In genomic region chr4:123960955-123961354, GRCm38 (mm10) we compare ENCODE assay signal across 23 mouse cellular contexts. TPM values are rescaled to one million over a fixed set of nuclear protein-coding genes. Genes with fewer than 3 reads are reported as not detected.
A peak's percentile ranks its signal among the peaks of the same experiment; 100 is the strongest.
DNase-seq lines count a peak whose midpoint lies in the region; ATAC-seq and TF ChIP-seq lines count a peak whose summit lies in the region.
"Had no signal": no experiment of that assay in that cellular context is flagged by ENCODE, and none has a peak within 500 bp of the region (broad histone marks: within the 10 kb centered on the region; RNA-seq: fewer than 3 reads in every experiment).

No protein-coding gene starts in this region.

- H3K9me3 ChIP-seq in heart, embryonic 10.5 days = no peaks in the 10 kb centered on the region
- H3K9me3 ChIP-seq in limb, embryonic 14.5 days (ENCODE audit: control insufficient read depth, low read length) = no peaks in the 10 kb centered on the region
- H3K9me3 ChIP-seq: hindbrain, embryonic 13.5 days; limb, embryonic 12.5 days; midbrain, embryonic 10.5 days had no signal

- intact Hi-C loops in heart, postnatal 25 days (cut with DNase I) = loop anchor here (2.0 kb wide), 1 partner anchor 20 kb away; no protein-coding TSS in a partner anchor

- ATAC-seq in limb, embryonic 14.5 days (ENCODE audit: low FRiP score, low read depth) = 0 out of 2 replicates have a peak, but pooled peaks have one; percentile 23
- ATAC-seq: forebrain, embryonic 14.5 days; inflammation-experienced regulatory T-cells, adult 6 months had no signal

- H3K4me1 ChIP-seq in heart, embryonic 10.5 days = peaks cover 39% of the 10 kb centered on the region
- H3K4me1 ChIP-seq in kidney, adult 2 months (ENCODE audit: control insufficient read depth, insufficient read depth, low read length) = no peaks in the 10 kb centered on the region
- H3K4me1 ChIP-seq in limb, embryonic 14.5 days (ENCODE audit: control insufficient read depth, insufficient read depth, low read length) = peaks cover 15% of the 10 kb centered on the region

- no peak overlapping the region for H3K9ac ChIP-seq in limb, embryonic 14.5 days (ENCODE audit: low read depth, low read length, severe bottlenecking)
- H3K9ac ChIP-seq: hindbrain, embryonic 13.5 days; limb, embryonic 12.5 days had no signal

- WGBS in heart, embryonic 10.5 days = 51% methylated on average over 4 of the region's 4 CpGs
- WGBS in kidney, adult 2 months = 52% methylated on average over 4 of the region's 4 CpGs
- WGBS in limb, embryonic 14.5 days = 26% methylated on average over 4 of the region's 4 CpGs

- no peak for DNase-seq in heart, embryonic 10.5 days (ENCODE audit: low spot score)
- no peak for DNase-seq in heart, postnatal 25 days (ENCODE audit: low spot score)
- peak; percentile 26 for DNase-seq in kidney, postnatal 10 days
- DNase-seq in kidney, adult 2 months = no peak
- peak; percentile 6 for DNase-seq in lung, postnatal 14 days
- no peak for DNase-seq in lung, adult 18-20 months
- peak; percentile 20 for DNase-seq in limb, embryonic 14.5 days (ENCODE audit: low spot score)
- DNase-seq: cerebellum, adult 8-10 months; gastrocnemius, postnatal 10 days; kidney, adult 8-10 months; lung, adult 2 months; retina, postnatal 1 day; thymus, postnatal 36 days had no signal

- no peaks in the 10 kb centered on the region for H3K36me3 ChIP-seq in heart, embryonic 10.5 days
- no peaks in the 10 kb centered on the region for H3K36me3 ChIP-seq in kidney, adult 2 months (ENCODE audit: control insufficient read depth, insufficient read depth, low read length)
- no peaks in the 10 kb centered on the region for H3K36me3 ChIP-seq in limb, embryonic 14.5 days (ENCODE audit: control insufficient read depth, insufficient read depth, low read length)
- H3K36me3 ChIP-seq: hindbrain, embryonic 13.5 days; limb, embryonic 12.5 days; midbrain, embryonic 10.5 days had no signal

- TF ChIP-seq CTCF in kidney, adult 2 months (conservative IDR thresholded peaks at IDR 0.05; ENCODE audit: insufficient read depth, insufficient read length, low read depth, low read length) = no peak

- H3K27me3 ChIP-seq in heart, embryonic 10.5 days (ENCODE audit: insufficient read depth, poor library complexity, severe bottlenecking) = peaks cover 29% of the 10 kb centered on the region
- no peaks in the 10 kb centered on the region for H3K27me3 ChIP-seq in kidney, adult 2 months (replicated peaks; ENCODE audit: control insufficient read depth, insufficient read depth, low read length)
- H3K27me3 ChIP-seq in limb, embryonic 14.5 days (ENCODE audit: control insufficient read depth, insufficient read depth, low read length) = peaks cover 8% of the 10 kb centered on the region; the same call in 1 of the 2 replicates

- no peak overlapping the region for H3K4me2 ChIP-seq in limb, embryonic 14.5 days (replicated peaks; ENCODE audit: low read depth, low read length, severe bottlenecking)
- H3K4me2 ChIP-seq: hindbrain, embryonic 13.5 days; limb, embryonic 12.5 days had no signal

- H3K4me3 ChIP-seq in heart, embryonic 10.5 days = no peak overlapping the region
- no peak overlapping the region for H3K4me3 ChIP-seq in kidney, adult 2 months (ENCODE audit: insufficient read depth, low read depth, low read length)
- H3K4me3 ChIP-seq in limb, embryonic 14.5 days (replicated peaks; ENCODE audit: low read length) = no peak overlapping the region
- H3K4me3 ChIP-seq: erythroblast, embryonic 14.5 days; hindbrain, embryonic 13.5 days; limb, embryonic 12.5 days; midbrain, embryonic 10.5 days had no signal

- 0 out of 2 replicates have a peak overlapping the region, but pooled peaks have one; percentile 62 for H3K27ac ChIP-seq in heart, embryonic 10.5 days
- no peak overlapping the region for H3K27ac ChIP-seq in kidney, adult 2 months (ENCODE audit: insufficient read depth, low read depth, low read length)
- H3K27ac ChIP-seq in limb, embryonic 14.5 days (replicated peaks; ENCODE audit: low read depth, low read length) = no peak overlapping the region
- H3K27ac ChIP-seq: hindbrain, embryonic 13.5 days; limb, embryonic 12.5 days; macrophage; midbrain, embryonic 10.5 days had no signal

- TF ChIP-seq POLR2A in kidney, adult 2 months (IDR thresholded peaks at IDR 0.05; ENCODE audit: low read depth, low read length) = no peak
- TF ChIP-seq POLR2A in limb, embryonic 14.5 days (IDR thresholded peaks at IDR 0.05; ENCODE audit: borderline replicate concordance, extremely low read depth, insufficient read depth, insufficient read length) = no peak

RNA-seq across cellular contexts. Expression of gene 4930535I16Rik, which starts 43.1 kb away (rescaled TPM):
- not detected in 2 replicates for polyA plus RNA-seq in heart, embryonic 10.5 days (2016; fragmentation: Nextera tagmentation; extraction: Ambion mirVana)
- total RNA-seq in heart, postnatal 25 days (2021) = not detected
- not detected in 2 replicates for polyA plus RNA-seq in kidney, adult 2 months (2012; rRNA removed)
- polyA plus RNA-seq in limb, embryonic 14.5 days (2012; rRNA removed) = not detected in 2 replicates
- not detected in 2 replicates for polyA plus RNA-seq in limb, embryonic 14.5 days (2014; fragmentation: Nextera tagmentation; extraction: Ambion mirVana)
- total RNA-seq: gastrocnemius, postnatal 10 days; layer of hippocampus, postnatal 14 days; monocyte, adult 5-6 weeks had no signal
- polyA plus RNA-seq: erythroblast, embryonic 14.5 days; forebrain, embryonic 14.5 days; hindbrain, embryonic 13.5 days; inflammation-experienced regulatory T-cells, adult 6 months; limb, embryonic 12.5 days; lung, adult 2 months; macrophage; midbrain, embryonic 10.5 days; neural tube, embryonic 11.5 days had no signal

RNA-seq across cellular contexts. Expression of gene Rragc, which starts 43.7 kb away (rescaled TPM):
- 37.6 and 40.9 TPM in 2 replicates for polyA plus RNA-seq in heart, embryonic 10.5 days (2016; fragmentation: Nextera tagmentation; extraction: Ambion mirVana)
- total RNA-seq in heart, postnatal 25 days (2021) = 10 to 100 TPM; 35.8 to 39.9 TPM
- polyA plus RNA-seq in kidney, adult 2 months (2012; rRNA removed) = 53.0 and 63.8 TPM in 2 replicates
- polyA plus RNA-seq in limb, embryonic 14.5 days (2012; rRNA removed) = 61.0 and 61.1 TPM in 2 replicates
- 60.3 and 61.2 TPM in 2 replicates for polyA plus RNA-seq in limb, embryonic 14.5 days (2014; fragmentation: Nextera tagmentation; extraction: Ambion mirVana)

RNA-seq across cellular contexts. Expression of gene Mycbp, which starts 56.3 kb away (rescaled TPM):
- 66.7 and 74.4 TPM in 2 replicates for polyA plus RNA-seq in heart, embryonic 10.5 days (2016; fragmentation: Nextera tagmentation; extraction: Ambion mirVana)
- 10 to 100 TPM; 20.9 to 25.0 TPM for total RNA-seq in heart, postnatal 25 days (2021)
- 19.5 and 30.1 TPM in 2 replicates for polyA plus RNA-seq in kidney, adult 2 months (2012; rRNA removed)
- polyA plus RNA-seq in limb, embryonic 14.5 days (2012; rRNA removed) = 24.2 and 30.7 TPM in 2 replicates
- 59.8 and 65.2 TPM in 2 replicates for polyA plus RNA-seq in limb, embryonic 14.5 days (2014; fragmentation: Nextera tagmentation; extraction: Ambion mirVana)

Comparison
In these comparisons a context has a peak if more than half of its experiments do, and no peak if none do; other contexts are left out.
1. DNase-seq: peak in kidney, postnatal 10 days (single experiment), lung, postnatal 14 days (single experiment) and limb, embryonic 14.5 days (single experiment); none in heart, embryonic 10.5 days (single experiment), heart, postnatal 25 days (single experiment), kidney, adult 2 months (single experiment) and lung, adult 18-20 months (0 of 2).